Mouse (Mus musculus) spleen, postnatal 4 days (tissue): ENCODE results near the gene Anks1.

ENCODE experiments used
- DNase-seq, 2 experiments: peaks; one replicate each; pipeline ENCODE4 v3.0.0; 2022; ENCODE audit warnings: low spot score in 2 of 2

Gene Anks1

DNA sequence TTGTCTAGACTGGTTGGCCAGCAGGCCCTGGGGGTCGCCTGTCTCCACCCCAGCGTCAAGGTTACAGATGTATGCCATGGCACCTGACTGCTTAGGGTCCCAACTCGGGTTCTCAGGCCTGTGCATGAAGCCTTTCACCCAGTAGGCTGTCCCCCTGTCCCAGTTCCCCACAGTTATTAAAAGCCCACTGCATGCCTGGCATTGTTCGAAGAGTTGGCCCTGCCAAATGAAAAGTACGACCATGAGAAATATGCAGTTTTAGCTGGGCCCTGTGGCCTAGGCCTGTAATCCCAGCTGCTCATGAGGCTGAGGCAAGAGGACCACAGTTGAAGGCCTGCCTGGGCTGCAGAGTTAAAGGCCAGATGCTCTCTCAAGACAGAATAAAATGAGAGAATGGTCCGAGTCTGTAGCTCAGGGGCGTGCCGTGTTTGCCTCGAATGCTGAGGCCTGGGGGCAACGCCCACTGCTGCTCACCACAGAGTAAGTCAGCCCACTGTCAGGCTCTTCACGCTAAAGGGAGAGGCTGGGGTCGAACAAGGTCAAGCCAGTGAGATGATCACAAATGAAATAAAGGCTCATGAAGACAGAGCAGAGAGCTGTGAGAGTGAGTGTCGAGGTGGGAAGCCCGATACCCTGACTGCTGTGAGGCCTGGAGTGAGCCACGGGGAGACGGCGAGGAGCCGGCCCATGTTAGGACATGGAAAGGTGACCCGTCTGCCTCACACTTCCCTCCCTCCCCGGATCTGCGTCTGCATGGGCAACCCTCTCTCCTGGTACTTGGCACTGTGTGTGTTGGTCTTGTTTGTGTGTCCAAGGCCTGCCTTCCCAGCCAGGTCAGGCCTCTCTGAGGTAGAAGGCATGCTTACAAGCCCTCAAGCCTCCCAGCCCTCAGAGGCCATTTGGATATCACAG, 110.9 kb downstream of the Anks1 start:
- no peak for DNase-seq

- DNase-seq: no peak
Observed at GRCm38 (mm10) chr17:28021911-28022310, 112.8 kb downstream of the Anks1 start.

- DNase-seq: no peak
Observed at GRCm38 (mm10) chr17:28022854-28023655, 113.9 kb downstream of the Anks1 start.

DNA sequence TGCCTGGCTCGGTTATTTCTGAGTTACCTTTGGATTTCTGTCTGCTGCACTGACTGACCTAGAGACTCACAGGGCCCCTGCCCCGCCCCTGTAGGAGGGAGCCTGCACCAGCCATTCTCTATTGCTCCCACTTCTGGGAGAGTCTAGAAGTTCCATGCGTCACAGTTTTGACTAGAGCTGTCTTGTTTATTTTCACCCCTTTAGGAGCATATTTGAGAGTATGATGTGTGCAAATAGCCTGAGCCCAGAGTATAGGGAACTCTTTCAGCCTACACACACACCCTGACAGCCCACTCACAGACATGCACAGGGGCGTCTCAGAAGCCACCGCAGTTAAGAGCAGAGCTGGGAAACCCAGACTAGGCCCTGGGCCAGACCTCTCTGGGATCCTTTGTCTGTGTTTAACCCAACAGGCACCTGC, 116.4 kb downstream of the Anks1 start:
- no peak for DNase-seq

DNA sequence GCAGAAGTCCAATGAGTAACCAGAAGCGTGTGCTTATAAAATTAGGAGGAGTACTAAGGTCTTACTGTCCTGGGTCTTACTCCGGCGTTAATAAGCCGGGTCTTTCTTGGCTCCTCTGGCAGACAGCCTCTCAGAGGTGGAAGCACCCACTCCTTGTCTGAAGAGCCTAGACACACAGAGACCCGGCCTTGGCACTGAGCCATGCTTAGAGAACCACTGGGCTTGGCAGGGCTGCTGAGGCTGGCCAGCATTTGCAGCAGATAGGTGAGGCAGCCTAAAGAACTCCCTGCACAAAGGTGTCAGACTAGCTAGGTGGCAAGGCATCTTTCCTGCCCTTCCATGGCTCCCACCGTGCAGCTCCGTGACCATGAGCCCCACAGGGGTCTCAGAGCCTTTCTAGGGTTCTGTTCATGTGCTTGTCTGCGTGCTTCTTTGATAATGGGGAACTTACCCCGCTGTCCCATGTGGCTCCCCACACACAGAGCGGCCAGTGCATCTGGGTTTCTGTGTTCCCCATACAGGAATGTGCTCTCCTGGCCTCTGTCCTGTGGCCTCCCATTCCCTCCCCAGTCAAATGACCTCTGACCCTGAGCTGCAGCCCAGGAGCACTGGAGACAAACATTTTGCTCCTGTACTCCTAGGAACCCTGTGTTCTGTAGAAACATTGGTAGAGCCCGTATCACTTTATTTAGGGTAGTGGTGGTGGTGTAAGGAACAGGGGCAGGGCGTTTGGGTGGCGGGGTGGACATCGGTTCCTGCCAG, 117.2 kb downstream of the Anks1 start:
- no peak for DNase-seq

GRCm38 (mm10) chr17:28027197-28027596, 118.1 kb downstream of the Anks1 start:
- no peak for DNase-seq

DNA sequence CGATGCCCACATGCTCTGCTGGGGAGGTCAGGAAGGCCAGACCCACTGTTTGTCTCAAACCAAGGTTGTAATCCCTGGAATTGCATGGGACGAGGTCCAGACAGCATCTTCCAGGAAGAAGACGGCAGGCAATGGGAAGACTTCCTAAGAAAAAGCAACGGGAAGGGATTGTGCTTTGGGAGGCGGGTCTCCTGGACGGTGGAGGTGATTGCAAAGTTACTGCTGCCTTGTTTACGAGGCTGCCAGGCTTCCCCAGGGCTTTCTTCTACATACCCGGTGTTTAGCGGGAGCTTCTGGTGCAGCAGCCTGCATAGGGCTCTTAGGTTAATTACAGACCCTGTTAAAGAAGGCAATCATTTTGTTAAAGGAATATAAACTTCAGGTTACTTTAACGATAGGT, 119.1 kb downstream of the Anks1 start:
- DNase-seq: no peak

DNA sequence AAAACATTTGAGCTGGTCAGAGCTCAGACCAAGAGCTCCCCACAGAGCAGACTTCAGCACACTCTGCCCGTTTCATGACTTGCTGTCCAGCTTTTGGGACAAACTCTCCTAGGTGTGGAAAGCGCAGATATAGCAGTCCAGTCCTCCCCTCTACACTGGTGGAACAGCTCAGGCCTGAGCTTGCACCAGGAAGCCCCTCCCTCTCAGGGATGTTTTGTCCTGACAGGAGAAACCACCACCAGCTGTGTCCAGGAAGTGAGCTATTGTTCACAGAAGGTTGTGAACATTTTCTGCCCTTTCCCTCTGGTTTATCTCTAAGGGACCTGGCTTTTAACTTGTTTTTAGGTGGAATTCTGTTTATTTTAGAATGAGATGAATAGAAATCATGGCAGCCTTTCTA, 120.2 kb downstream of the Anks1 start:
- DNase-seq: no peak

DNA sequence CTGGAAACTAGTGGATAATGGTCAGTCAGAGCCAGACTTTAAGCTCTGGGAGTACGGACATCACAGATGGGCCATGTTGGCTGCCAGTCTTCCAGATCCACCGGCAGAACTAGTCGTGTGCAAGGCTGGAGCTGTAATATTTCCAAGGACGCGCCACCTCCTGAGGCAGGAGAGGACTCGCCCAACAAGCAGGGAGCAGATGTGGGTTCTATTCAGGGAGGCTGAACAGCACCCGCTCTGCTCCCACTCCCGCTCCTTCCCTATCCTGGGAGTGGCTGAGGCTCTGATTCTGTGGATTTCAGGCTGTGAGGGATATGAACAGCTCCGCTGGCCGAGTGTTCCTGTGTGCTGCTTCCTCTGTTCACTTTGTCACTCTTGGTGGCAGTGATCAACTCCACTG, 121.3 kb downstream of the Anks1 start:
- no peak for DNase-seq

DNA sequence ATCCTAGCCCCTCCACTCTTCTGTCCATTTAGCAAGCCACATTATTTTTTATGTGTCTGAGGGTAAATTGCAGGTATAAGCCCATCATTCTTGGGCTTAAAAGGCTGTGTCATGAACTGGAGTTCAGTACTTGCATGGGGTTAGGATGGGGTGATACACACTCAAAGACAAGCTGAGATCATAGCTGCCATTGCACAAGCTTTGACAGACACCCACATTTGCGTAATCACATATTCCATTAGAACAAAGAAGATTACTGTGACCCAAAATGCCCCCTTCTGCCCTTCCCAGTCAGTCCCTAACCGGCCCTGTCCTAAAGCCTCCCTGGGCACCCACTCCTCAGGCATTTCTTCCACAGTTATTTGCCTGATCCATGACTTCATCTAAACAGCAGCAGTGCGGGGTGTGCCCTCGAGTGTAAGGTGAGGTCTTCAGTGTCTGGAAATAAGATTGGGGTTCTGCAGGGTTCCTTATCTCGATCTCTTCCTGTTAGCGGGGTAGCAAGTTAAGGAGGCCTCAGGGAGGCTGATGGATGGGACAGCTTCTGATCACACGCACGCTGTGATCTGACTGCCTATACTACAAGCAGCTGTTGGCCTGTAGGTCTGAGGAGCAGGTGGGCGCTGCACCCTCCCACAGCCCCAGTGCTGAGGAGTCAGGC, 122.3 kb downstream of the Anks1 start:
- DNase-seq: no peak

- DNase-seq: no peak
Observed at GRCm38 (mm10) chr17:28032219-28032618, 123.1 kb downstream of the Anks1 start.

DNA sequence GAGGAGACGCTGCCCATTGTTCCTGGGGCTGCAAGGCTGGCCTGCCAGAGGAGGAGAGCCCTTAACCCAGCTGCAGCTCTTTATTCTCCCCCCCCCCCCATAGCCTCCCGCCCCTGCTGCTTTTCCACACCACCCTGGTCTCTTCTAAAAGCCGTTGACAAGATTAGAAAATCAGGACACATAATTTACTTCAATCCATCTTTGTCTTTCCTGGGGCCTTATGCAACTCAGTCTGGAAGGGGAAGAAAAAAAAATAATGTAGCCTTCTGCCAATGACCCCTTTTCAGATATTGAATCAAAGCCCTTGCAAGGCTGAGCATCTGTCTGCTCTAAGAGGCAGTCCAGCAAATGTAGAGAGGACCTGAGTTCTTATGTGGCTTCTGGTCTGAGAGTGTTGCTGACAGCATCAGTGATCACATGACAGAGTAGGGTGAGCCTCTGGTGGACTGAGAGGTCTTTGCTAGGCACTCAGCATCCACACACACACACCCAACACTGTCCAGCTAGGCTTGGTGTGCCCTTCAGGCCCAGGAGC, 124.0 kb downstream of the Anks1 start:
- no peak for DNase-seq

GRCm38 (mm10) chr17:28034986-28035385, 125.9 kb downstream of the Anks1 start:
- no peak for DNase-seq

GRCm38 (mm10) chr17:28036813-28037756, 128.0 kb downstream of the Anks1 start:
- no peak for DNase-seq

DNA sequence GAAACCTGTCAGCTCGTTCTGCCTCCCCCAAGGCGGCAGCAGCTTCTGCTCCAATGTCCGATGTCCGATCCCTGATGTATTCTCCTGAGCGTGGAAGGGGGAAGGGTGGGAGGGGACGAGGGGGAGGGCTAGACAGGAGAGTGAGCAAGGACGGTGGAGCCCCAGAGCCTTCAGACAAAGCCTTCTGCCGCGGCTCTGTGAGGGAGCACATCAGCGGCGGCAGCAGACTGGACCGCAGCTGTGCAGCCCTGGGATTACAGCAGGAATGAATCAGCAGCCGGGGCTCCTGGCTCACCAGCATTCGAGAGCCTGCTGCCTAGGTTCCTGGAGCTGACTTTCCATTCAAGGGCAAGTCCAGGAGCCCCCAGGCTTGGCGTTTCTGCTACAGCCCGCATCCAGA, 131.5 kb downstream of the Anks1 start:
- DNase-seq: no peak

DNA sequence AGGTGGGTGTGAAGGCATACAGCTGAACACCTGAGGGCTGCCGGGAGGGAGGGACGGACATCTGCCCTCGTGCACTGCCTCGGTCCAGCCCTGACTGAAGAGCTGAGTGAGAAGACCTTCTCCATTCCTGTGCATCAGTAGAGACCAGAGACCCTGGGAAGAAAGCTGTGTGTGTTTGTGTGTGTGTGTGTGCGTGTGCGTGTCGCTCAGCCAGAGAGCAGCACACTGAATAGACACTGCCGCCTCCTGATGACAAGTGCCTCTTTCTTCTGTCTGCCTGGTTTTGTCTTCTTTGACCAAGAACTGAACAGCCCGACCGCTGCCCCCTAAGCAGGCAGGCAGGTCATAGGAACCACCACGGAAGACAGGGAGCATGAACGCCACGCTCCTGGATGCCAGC, 132.2 kb downstream of the Anks1 start:
- DNase-seq: no peak

DNA sequence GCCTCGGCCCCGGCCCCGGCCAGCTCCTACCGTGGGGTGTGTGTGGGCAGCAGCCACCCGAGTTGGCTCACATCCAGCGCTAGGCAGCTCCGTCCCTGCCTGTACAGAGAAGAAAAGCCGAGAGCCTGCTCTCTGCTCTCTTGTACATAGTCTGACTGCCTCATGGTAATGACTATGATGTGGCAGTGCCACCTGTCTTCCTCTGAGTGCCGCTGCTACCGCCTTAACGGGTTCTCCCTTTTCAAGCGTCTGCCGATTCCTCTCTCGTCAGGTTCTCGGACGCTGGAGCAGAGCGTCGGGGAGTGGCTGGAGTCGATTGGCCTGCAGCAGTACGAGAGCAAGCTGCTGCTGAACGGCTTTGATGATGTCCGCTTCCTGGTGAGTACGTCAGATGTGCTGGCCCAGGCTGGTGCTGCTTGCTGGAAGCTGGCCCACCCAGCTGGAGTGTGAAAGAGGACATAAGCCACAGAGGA, 133.2 kb downstream of the Anks1 start:
- no peak for DNase-seq

DNA sequence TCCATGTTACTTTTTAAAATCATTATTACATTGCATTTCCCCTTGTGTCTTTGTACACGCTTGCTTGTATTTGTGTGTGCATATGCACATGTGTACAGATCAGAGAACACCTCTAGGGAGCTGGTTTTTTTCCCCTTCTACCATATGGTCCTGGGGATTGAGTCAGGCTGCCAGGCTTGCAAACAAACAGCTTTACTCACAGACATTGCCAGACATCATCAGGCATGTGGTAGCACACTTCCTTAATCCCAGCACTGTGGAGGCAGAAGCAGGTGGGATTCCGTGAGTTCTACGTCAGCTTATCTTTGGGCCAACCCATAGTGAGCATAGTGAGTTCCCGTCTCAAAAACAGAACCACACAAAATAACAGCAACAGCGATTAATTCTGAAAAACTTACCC, 137.9 kb downstream of the Anks1 start:
- DNase-seq: no peak

GRCm38 (mm10) chr17:28047520-28047919, 138.4 kb downstream of the Anks1 start:
- DNase-seq: no peak

DNA sequence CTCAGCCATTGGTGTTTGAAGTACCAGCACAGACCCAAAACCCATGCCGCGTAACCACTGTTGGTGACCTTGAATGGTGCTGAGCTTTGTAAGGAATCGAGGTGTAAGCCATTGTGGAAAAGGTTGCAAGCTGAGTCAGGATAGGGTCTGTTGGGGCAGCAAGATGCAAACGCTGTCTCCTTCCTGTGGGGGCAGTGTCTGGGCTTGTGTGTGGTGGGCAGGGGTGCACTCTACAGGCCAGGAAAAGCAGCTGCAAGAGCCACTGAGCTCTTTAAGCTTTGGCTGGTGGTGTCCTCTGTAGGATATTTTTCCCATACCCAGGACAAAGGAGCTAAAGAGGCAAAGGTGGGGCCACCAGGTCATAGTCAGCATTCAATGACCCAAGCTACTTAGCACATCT, 139.3 kb downstream of the Anks1 start:
- DNase-seq: no peak
